Mouse (Mus musculus) kidney, adult 9 months (tissue): Measurements from ENCODE around the gene Olfr1506.
"Not testable (repeated sequence)": the region's sequence is repeated elsewhere in the genome, so short reads cannot be mapped to it uniquely, and the experiment has no call there.

ENCODE experiments used
- DNase-seq: peaks from one replicate; pipeline ENCODE4 v3.0.0; 2022

Gene Olfr1506

GRCm38 (mm10) chr2:90224393-90224792 is at the start of gene Olfr1506:
Gene Olfr1506, minus strand, starts transcription at chr2:90224493.
- not testable (repeated sequence) for DNase-seq

- no peak for DNase-seq
Observed at GRCm38 (mm10) chr2:90270932-90271331, 46.6 kb upstream of the Olfr1506 start, which contains the start of gene Olfr1271. Gene Olfr1271, minus strand, starts transcription at chr2:90271032.

- DNase-seq: no peak
Observed at GRCm38 (mm10) chr2:90257492-90257891, 33.2 kb upstream of the Olfr1506 start, which contains the start of gene Olfr142. Gene Olfr142, minus strand, starts transcription at chr2:90257592.

GRCm38 (mm10) chr2:90199606-90200005 is 24.7 kb downstream of the Olfr1506 start:
- not testable (repeated sequence) for DNase-seq

- not testable (repeated sequence) for DNase-seq
Observed at GRCm38 (mm10) chr2:90195285-90195684, 29.0 kb downstream of the Olfr1506 start.

- not testable (repeated sequence) for DNase-seq
Observed at GRCm38 (mm10) chr2:90194750-90195149, 29.5 kb downstream of the Olfr1506 start.

GRCm38 (mm10) chr2:90187082-90187481 is 37.2 kb downstream of the Olfr1506 start:
- DNase-seq: not testable (repeated sequence)

GRCm38 (mm10) chr2:90186082-90186481 is 38.2 kb downstream of the Olfr1506 start:
- not testable (repeated sequence) for DNase-seq
